Mouse (Mus musculus) thymus, adult 2 months (tissue): Measurements from ENCODE around the gene Mrpl38. TPM values are rescaled to one million over a fixed set of nuclear protein-coding genes. Genes with fewer than 3 reads are reported as not detected.
"Not testable (repeated sequence)": the region's sequence is repeated elsewhere in the genome, so short reads cannot be mapped to it uniquely, and the experiment has no call there.

Source experiments
- DNase-seq: peaks from one replicate; pipeline ENCODE4 v3.0.0; 2021
- H3K27ac ChIP-seq: fragments of 200-500 bp; 2 replicates; pipeline ENCODE4 v1.5.1; 2012; ENCODE audit warnings: low read length, control low read depth; ENCODE audit not compliant: control insufficient read depth, insufficient read depth
- H3K27me3 ChIP-seq: fragments of 200-500 bp; 2 replicates; pipeline ENCODE4 v1.6.1; 2012; ENCODE audit warnings: mild to moderate bottlenecking, low read length, moderate library complexity, mixed read lengths; ENCODE audit not compliant: control insufficient read depth, insufficient read depth
- H3K36me3 ChIP-seq: fragments of 200-500 bp; 2 replicates; pipeline ENCODE4 v1.6.1; 2012; ENCODE audit warnings: mild to moderate bottlenecking, low read length, moderate library complexity; ENCODE audit not compliant: control insufficient read depth, insufficient read depth
- H3K4me1 ChIP-seq: fragments of 200-500 bp; replicated peaks from 2 replicates; pipeline ENCODE4 v1.6.1; 2012; ENCODE audit warnings: low read length; ENCODE audit not compliant: control insufficient read depth, insufficient read depth
- H3K4me3 ChIP-seq: fragments of 200-500 bp; 2 replicates; pipeline ENCODE4 v1.5.1; 2012; ENCODE audit warnings: mild to moderate bottlenecking, low read length, control low read depth, moderate library complexity; ENCODE audit not compliant: control insufficient read depth, insufficient read depth
- CTCF ChIP-seq: fragments of 200-500 bp; IDR thresholded peaks from 2 replicates; pipeline ENCODE4 v1.5.1; 2012; ENCODE audit warnings: mild to moderate bottlenecking, control low read depth, low read length, moderate library complexity, borderline replicate concordance; ENCODE audit not compliant: control insufficient read depth, poor library complexity, insufficient read depth; ENCODE audit errors: extremely low read depth
- POLR2A ChIP-seq: fragments of 200-500 bp; IDR thresholded peaks from 2 replicates; pipeline ENCODE4 v1.6.1; 2012; ENCODE audit warnings: mild to moderate bottlenecking, low read length, control low read depth, moderate library complexity; ENCODE audit not compliant: control insufficient read depth, poor library complexity, insufficient read depth; ENCODE audit errors: extremely low read depth
- WGBS: fragments of 180-500 bp; shearing (Covaris S2); methylation state at CpG from one replicate; pipeline ENCODE4 v1.1.7; 2018; 5-methylcytosine and 5-hydroxymethylcytosine counted together
- polyA plus RNA-seq: library from polyadenylated mRNA; depleted of rRNA; stranded (reverse); fragments of >200 nt; gene quantifications from 2 replicates; pipeline ENCODE4 v1.2.3, GENCODE M21; 2012

Gene Mrpl38
- polyA plus RNA-seq, 1 experiment: 54.7 TPM

DNA sequence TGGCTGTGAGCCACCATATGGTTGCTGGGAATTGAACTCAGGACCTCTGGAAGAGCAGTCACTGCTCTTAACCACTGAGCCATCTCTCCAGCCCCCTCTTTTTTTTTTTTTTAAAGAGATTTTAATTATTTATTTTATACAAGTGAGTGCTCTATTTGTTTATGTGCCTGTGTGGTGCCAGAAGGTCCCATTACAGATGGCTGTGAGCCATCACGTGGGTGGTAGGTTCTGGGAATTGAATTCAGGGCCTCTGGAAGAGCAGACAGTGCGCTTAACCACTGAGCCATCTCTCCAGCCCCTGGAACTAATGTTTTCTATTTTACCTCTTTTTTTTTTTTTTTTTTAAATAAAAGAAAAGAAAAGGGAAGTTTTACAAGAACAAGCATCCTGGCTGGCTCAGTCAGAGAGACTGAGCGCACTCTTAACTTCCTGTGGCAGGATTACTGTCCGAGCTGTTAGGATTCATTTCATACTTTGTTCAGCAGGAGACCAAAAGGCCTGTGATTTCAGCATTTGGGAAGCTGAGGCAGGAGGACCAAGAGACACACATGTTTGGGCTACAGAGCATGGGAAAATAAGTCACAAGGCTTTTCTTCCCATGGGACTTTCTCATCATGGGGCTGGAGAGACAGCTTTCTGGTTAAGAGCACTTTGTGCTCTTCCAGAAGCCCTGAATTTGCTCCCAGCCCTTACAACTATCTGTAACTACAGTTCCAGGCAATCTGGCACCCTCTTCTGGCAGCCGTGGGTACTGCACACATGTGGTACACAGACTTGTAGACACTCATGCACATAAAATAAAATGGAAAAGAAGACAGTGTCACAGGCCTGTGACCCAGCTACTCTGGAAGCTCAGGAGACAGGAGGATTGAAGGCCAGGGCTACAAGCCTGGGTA lies 42.2 kb downstream of the Mrpl38 start:
- no peak for DNase-seq

DNA sequence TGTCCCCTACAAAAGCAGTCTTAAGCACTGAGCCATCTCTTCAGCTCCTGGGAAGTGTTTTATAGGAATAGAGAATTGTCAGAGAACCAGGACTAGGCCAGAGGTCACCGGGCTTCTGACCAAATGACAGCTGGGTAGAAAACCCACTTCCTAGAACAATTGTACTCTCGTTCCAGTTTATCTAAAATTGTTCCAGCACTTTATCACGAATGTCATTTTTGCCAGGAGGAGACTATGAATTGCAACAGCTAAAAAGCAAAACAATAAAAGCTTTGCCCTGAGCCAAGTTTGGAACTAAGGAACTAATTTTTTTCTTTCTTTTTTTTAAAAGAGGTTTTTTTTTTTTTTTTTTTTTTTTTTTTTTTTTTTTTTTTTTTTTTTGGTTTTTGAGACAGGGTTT lies 43.1 kb downstream of the Mrpl38 start:
- no peak overlapping the region for H3K27ac ChIP-seq
- no peak overlapping the region for H3K4me3 ChIP-seq
- TF ChIP-seq CTCF (no peak), POLR2A (no peak)
- H3K27me3 ChIP-seq: no peaks in the 10 kb centered on the region
- no peaks in the 10 kb centered on the region for H3K4me1 ChIP-seq
- no peaks in the 10 kb centered on the region for H3K36me3 ChIP-seq
- 39% methylated on average over 3 of the region's 3 CpGs for WGBS
- DNase-seq: no peak

More for the DNA sequence above, 42.2 kb downstream of the Mrpl38 start:
- TF ChIP-seq CTCF: no peak
- no peak for TF ChIP-seq POLR2A
- Histone ChIP-seq H3K4me1 (no peaks in the 10 kb centered on the region), H3K27ac (no peak overlapping the region), H3K27me3 (no peaks in the 10 kb centered on the region), H3K36me3 (no peaks in the 10 kb centered on the region), H3K4me3 (no peak overlapping the region)
- 67% methylated on average over 5 of the region's 5 CpGs for WGBS

DNA sequence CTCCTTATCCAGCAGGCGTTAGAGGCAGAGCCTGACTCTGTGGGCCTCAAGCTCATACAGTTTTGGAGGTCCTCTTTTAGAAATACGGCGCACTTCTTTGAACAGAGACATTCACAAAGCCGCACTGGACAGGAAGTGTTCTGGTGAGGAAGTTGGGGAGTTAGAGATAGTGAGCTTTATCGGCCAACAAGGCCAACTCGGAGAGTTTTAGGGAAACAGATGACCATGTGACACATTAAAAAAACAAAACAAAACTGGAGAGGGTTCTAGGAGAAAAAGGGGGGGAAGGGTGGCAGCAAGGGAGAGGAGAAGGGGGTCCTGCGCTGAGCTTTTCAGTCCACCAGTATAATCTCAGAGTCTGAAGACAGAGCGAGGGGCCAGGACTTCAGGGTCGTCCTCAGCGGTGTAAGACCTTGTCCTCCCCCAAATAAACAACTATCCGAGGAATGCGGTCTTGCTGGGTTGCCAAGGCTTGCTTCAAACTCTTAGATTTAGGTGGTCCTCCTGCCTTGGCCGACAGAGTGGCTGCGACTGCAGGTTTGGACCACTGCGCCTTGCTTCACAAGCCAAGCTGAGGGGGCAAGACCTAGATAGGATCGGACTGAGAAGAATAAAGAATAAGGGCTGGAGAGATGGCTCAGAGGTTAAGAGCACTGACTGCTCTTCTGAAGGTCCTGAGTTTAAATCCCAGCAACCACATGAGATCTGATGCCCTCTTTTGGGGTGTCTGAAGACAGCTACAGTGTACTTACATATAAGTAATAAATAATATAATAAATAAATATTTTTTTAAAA lies 44.7 kb downstream of the Mrpl38 start:
- H3K27ac ChIP-seq: no peak overlapping the region
- no peaks in the 10 kb centered on the region for H3K27me3 ChIP-seq
- 39% methylated on average over 16 of the region's 16 CpGs for WGBS
- no peak for DNase-seq
- no peak for TF ChIP-seq POLR2A
- TF ChIP-seq CTCF: no peak
- no peaks in the 10 kb centered on the region for H3K36me3 ChIP-seq
- no peak overlapping the region for H3K4me3 ChIP-seq
- H3K4me1 ChIP-seq: no peaks in the 10 kb centered on the region

DNA sequence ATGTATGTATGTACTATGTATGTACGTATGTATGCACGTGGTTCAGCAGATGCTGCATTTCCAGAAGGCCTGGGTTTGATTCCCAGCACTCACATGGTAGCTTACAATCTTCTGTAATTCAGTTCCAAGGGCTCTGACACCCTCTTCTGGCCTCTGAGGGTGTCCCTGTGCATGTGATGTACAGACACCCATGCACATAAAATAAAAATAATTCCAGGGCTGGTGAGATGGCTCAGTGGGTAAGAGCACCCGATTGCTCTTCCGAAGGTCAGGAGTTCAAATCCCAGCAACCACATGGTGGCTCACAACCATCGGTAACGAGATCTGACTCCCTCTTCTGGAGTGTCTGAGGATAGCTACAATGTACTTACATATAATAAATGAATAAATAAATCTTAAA lies 45.7 kb downstream of the Mrpl38 start:
- not testable (repeated sequence) for H3K4me3 ChIP-seq, H3K4me1 ChIP-seq, DNase-seq, H3K27me3 ChIP-seq, H3K27ac ChIP-seq, H3K36me3 ChIP-seq
- 95% methylated on average over 6 of the region's 6 CpGs for WGBS

DNA sequence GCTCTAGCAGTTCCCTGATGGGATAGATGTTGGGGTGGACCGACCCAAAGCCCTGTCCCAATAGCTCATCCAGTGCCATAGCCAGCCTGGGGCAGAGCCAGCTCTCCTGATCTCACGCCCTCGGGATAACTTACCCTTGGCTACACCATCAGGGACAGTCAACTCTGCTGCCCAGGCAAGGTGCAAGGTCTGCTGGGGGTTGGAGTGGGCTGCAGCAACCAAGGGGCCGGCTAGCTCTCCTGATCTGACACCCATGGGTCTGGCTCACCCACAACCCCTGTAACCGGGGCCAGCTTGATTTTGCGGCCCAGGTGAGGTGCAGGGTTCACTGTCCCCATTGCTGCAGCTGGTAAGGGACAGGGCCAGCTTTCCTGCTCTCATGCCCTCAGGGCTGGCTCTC lies 47.1 kb downstream of the Mrpl38 start:
- H3K4me3 ChIP-seq: no peak overlapping the region
- no peaks in the 10 kb centered on the region for H3K36me3 ChIP-seq
- no peak for TF ChIP-seq POLR2A
- no peak for TF ChIP-seq CTCF
- H3K27me3 ChIP-seq: no peaks in the 10 kb centered on the region
- 95% methylated on average over 6 of the region's 6 CpGs for WGBS
- peaks cover 5% of the 10 kb centered on the region for H3K4me1 ChIP-seq
- no peak overlapping the region for H3K27ac ChIP-seq
- no peak for DNase-seq

DNA sequence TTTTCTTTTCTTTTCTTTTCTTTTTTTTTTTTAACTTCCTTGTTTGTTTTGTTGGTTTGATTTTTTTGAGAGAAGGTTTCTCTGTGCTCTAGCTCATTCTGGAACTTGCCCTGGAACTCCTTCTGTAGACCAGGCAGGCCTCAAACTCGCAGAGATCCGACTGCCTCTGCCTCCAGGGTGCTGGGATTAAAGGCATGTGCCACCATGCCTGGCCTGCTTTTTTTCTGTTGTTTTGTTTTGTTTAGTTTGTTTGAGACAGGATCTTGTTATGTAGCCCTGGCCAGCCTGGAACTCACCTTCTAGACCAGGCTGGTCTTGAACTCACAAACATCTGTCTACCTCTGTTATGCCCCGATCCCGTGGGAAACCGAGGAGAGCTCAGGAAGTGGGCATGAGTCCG lies 49.1 kb downstream of the Mrpl38 start:
- 95% methylated on average over 6 of the region's 6 CpGs for WGBS
- TF ChIP-seq CTCF (no peak), POLR2A (no peak)
- no peak overlapping the region for H3K27ac ChIP-seq
- no peaks in the 10 kb centered on the region for H3K27me3 ChIP-seq
- H3K4me3 ChIP-seq: no peak overlapping the region
- H3K4me1 ChIP-seq: peaks cover 9% of the 10 kb centered on the region
- no peak for DNase-seq
- no peaks in the 10 kb centered on the region for H3K36me3 ChIP-seq
